Mouse (Mus musculus): ENCODE measurements around the gene Lhfpl2. TPM values are rescaled to one million over a fixed set of nuclear protein-coding genes. Genes with fewer than 3 reads are reported as not detected.

Lhfpl2 gene
- polyA plus RNA-seq, 1 experiment from 2014 or later = 18.2 TPM

DNA sequence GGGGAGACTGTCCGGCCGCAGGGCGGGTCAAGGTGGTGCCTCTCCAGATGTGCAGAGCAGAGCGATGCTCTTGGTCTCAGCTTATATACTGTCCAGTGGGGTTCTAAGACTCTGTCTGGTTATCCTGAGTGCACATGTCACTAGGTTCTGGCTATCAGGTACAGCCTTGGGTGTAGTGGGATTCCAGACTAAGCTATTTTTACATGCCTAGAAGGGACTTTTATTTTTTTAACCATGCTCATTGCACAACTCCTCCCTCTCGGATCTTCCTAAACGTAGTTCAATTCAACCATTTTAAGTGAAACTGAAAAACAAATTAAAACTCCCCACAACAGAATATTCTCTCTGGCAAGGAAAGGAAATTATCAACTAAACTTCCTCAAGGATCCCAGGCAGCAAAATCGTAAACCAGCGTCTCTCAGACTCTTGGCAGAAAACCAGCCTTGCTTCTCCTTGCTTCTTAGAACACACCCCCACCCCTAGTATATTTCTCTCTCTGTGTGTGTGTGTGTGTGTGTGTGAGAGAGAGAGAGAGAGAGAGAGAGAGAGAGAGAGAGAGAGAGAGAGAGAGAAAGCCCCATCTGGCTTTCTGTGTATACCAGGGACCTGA is 47.4 kb downstream of the Lhfpl2 start:
- ATAC-seq (ENCODE audit: low FRiP score) = no peak
- WGBS = 81% methylated on average over 8 of the region's 8 CpGs
- Histone ChIP-seq H3K4me2 (no peak overlapping the region), H3K4me1 (no peaks in the 10 kb centered on the region), H3K36me3 (no peaks in the 10 kb centered on the region), H3K27me3 (replicated peaks) (no peaks in the 10 kb centered on the region), H3K9me3 (replicated peaks) (no peaks in the 10 kb centered on the region), H3K9ac (replicated peaks) (no peak overlapping the region), H3K27ac (replicated peaks) (no peak overlapping the region), H3K4me3 (replicated peaks) (no peak overlapping the region)

DNA sequence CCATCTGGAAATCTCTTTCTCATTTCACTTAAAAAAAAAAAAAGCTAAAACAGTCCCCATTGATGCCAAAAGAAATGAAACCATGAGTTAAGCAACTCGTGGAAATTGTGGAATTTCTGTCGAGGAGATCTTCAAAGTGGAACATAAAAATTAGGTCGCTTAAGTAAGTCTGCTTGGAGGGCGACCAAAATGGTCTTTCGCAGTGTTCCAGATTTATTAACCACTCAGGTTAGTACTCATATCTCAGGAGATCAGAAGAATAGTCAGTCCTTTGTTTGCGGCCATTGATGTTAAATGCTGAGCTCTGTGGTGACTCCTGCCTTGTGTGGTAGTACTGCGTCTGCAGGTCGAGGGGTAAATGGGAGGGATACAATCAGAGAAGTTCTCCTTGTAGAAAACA is 48.8 kb downstream of the Lhfpl2 start:
- H3K27ac ChIP-seq (replicated peaks) = no peak overlapping the region
- WGBS = 89% methylated on average over 8 of the region's 8 CpGs

DNA sequence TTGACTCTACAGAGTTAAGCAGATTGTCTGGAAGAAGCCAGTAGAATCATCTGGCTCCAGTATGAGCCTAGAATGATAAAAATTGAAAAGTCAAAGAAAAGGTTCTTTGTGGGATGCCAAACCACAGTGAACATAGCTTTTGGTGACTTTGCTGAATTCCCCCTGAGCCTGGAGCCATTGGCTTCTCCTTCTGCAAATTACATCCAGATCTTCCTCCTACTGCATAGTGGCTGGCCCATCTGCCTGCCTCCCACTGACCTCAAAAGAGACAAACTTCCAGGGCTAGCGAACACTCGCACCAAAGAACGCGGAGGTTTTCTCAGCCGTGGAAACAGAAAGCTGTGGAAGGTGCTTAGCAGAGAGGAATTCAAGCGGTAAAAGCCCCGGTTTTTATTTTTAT is 49.4 kb downstream of the Lhfpl2 start:
- Histone ChIP-seq H3K9ac (replicated peaks) (no peak overlapping the region), H3K27me3 (replicated peaks) (no peaks in the 10 kb centered on the region), H3K36me3 (no peaks in the 10 kb centered on the region), H3K9me3 (replicated peaks) (no peaks in the 10 kb centered on the region), H3K27ac (replicated peaks) (no peak overlapping the region), H3K4me2 (no peak overlapping the region), H3K4me1 (no peaks in the 10 kb centered on the region), H3K4me3 (replicated peaks) (no peak overlapping the region)
- 91% methylated on average over 7 of the region's 7 CpGs for WGBS
- no peak for ATAC-seq (ENCODE audit: low FRiP score)

More for the DNA sequence above, 48.8 kb downstream of the Lhfpl2 start:
- no peaks in the 10 kb centered on the region for H3K36me3 ChIP-seq
- no peaks in the 10 kb centered on the region for H3K27me3 ChIP-seq (replicated peaks)
- no peak for ATAC-seq (ENCODE audit: low FRiP score)
- H3K4me1 ChIP-seq = no peaks in the 10 kb centered on the region
- H3K9me3 ChIP-seq (replicated peaks) = no peaks in the 10 kb centered on the region
- H3K4me3 ChIP-seq (replicated peaks) = no peak overlapping the region
- H3K9ac ChIP-seq (replicated peaks) = no peak overlapping the region
- no peak overlapping the region for H3K4me2 ChIP-seq

DNA sequence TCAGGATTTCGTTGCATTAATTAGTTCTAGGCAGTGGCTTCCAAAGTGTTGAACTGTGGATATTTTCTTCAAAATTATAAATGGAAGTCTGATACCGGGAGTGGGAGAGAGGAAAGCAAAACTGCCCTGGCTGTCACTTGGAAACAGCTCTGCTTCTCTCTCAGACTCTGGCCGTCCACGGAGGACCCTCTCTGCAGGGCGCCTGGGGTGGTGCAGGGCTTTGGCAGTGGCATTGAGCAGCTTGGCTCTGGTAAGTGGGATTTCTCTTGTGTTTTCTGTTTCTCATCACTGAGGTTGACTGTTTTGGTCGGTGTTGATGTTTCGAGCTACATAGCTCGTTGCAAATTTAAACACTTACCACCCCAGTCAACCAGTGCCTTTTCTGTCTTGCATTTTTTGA is 53.0 kb downstream of the Lhfpl2 start:
- H3K27ac ChIP-seq (replicated peaks) = no peak overlapping the region
- WGBS = 87% methylated on average over 8 of the region's 8 CpGs
- H3K4me3 ChIP-seq (replicated peaks) = no peak overlapping the region
- no peaks in the 10 kb centered on the region for H3K4me1 ChIP-seq
- no peaks in the 10 kb centered on the region for H3K27me3 ChIP-seq (replicated peaks)
- no peaks in the 10 kb centered on the region for H3K36me3 ChIP-seq
- no peak overlapping the region for H3K9ac ChIP-seq (replicated peaks)
- ATAC-seq (ENCODE audit: low FRiP score) = no peak
- no peaks in the 10 kb centered on the region for H3K9me3 ChIP-seq (replicated peaks)
- H3K4me2 ChIP-seq = no peak overlapping the region

DNA sequence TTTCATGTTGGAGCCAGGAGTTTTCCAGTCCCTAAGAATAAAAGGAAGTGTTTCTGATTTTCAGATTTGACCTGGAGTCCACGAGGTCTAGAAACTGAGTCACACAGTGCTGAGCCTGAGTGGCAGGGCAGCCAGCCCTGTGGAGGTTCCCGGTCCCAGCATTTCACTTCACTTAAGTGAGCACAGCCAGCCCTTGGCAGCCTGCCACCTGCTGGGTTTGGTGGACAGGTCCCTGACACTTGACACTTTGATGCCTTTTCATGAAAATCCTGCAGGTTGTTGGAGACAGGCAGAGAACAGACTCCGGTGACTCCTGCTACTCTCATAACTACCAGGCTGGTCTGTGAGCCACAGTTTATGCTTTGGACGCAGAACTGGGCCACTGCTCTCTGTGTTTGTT is 57.9 kb downstream of the Lhfpl2 start:
- ATAC-seq (ENCODE audit: low FRiP score) = no peak
- Histone ChIP-seq H3K9me3 (replicated peaks) (no peaks in the 10 kb centered on the region), H3K27ac (replicated peaks) (no peak overlapping the region), H3K4me2 (no peak overlapping the region), H3K4me1 (peaks cover 2% of the 10 kb centered on the region; the same call in 1 of the 2 replicates), H3K36me3 (no peaks in the 10 kb centered on the region), H3K9ac (replicated peaks) (no peak overlapping the region), H3K4me3 (replicated peaks) (no peak overlapping the region), H3K27me3 (replicated peaks) (no peaks in the 10 kb centered on the region)
- 48% methylated on average over 4 of the region's 4 CpGs for WGBS

DNA sequence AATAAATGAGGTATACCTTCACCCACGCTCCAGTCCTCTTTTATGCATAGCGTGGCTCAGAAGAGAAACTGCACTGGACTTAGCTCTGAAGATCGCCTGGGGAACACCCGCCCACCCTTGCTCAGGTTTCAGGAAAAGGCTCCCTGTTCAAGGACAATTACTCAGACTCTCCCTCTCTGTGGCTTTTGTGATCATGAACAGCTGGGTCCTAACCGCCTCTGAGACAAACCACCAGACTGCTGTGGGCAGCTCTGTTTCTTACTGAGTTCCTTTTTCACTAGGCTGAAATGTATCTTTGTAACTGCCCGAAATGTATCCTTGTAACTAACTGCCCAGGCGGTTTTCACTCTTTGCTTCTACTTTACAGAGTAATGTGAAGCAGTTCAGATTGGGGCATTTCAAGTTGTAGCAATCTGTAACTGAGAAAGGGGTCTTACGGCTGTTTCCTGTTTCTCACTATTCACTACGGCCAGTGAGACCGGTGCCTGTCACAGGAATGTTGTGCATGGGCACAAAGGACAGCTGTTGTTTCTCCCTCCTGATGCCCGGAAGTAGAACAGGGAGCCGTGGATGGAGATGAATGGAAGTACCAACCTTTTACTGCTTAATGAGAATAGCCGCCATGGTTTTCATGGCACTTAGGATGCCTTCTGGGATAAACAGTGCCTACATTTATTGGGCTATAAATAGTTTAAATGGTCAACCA is 59.3 kb downstream of the Lhfpl2 start:
- Histone ChIP-seq H3K4me3 (replicated peaks) (no peak overlapping the region), H3K4me1 (peaks cover 2% of the 10 kb centered on the region; the same call in 1 of the 2 replicates), H3K4me2 (peak overlapping the region; percentile 4; the same call in 1 of the 2 replicates), H3K27me3 (replicated peaks) (no peaks in the 10 kb centered on the region), H3K27ac (replicated peaks) (no peak overlapping the region; the same call in 1 of the 2 replicates), H3K36me3 (no peaks in the 10 kb centered on the region), H3K9me3 (replicated peaks) (no peaks in the 10 kb centered on the region; the same call in 1 of the 2 replicates), H3K9ac (replicated peaks) (no peak overlapping the region)
- WGBS = 18% methylated on average over 13 of the region's 13 CpGs
- no peak for ATAC-seq (ENCODE audit: low FRiP score)

DNA sequence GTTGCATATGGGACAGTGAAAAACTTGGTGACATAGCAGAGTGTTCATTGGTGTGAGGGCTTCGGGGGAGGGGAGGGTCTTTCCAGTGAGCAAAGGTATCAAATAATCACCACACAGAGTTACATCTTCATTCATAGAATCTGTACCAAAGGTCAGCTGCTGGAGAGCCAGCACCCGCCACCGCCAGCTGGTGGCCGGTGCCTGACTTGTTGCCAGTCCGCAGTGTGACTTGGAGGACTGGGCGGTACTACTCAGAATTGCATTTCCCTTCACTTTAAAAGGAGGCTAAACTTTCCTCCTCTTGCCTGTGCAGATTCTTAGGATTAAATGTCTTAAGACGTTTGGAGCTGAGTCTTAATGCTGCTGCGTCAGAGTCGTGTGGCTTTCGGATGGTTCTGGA is 59.9 kb downstream of the Lhfpl2 start:
- Histone ChIP-seq H3K36me3 (no peaks in the 10 kb centered on the region), H3K9me3 (replicated peaks) (no peaks in the 10 kb centered on the region; the same call in 1 of the 2 replicates), H3K27me3 (replicated peaks) (no peaks in the 10 kb centered on the region), H3K27ac (replicated peaks) (no peak overlapping the region), H3K4me3 (replicated peaks) (no peak overlapping the region), H3K4me2 (no peak overlapping the region), H3K4me1 (peaks cover 2% of the 10 kb centered on the region; the same call in 1 of the 2 replicates), H3K9ac (replicated peaks) (no peak overlapping the region)
- WGBS = 80% methylated on average over 10 of the region's 10 CpGs
- no peak for ATAC-seq (ENCODE audit: low FRiP score)

DNA sequence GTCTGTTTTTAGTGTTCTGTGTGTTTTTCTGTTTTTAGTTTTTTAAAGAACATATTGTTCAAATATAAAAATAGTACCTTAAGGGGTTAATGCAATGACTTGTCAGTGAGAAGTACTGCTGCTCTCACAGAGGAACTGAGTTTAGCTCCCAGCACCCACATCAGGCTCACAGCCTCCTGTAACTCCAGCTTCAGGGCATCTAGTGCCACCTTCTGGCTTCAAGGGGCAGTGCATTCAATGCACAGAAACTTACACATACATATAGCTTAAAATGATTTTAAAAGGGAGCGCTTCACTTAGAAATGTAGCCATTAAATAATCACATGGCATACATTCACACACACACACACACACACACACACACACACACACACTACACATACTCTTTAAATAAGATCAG is 60.5 kb downstream of the Lhfpl2 start:
- ATAC-seq (ENCODE audit: low FRiP score) = no peak
- WGBS = 100% methylated on average over 1 of the region's 1 CpGs
- H3K27me3 ChIP-seq (replicated peaks) = no peaks in the 10 kb centered on the region
- no peak overlapping the region for H3K9ac ChIP-seq (replicated peaks)
- H3K4me3 ChIP-seq (replicated peaks) = no peak overlapping the region
- no peaks in the 10 kb centered on the region for H3K36me3 ChIP-seq
- H3K27ac ChIP-seq (replicated peaks) = no peak overlapping the region
- H3K4me1 ChIP-seq = peaks cover 2% of the 10 kb centered on the region; the same call in 1 of the 2 replicates
- no peaks in the 10 kb centered on the region; the same call in 1 of the 2 replicates for H3K9me3 ChIP-seq (replicated peaks)
- no peak overlapping the region for H3K4me2 ChIP-seq

DNA sequence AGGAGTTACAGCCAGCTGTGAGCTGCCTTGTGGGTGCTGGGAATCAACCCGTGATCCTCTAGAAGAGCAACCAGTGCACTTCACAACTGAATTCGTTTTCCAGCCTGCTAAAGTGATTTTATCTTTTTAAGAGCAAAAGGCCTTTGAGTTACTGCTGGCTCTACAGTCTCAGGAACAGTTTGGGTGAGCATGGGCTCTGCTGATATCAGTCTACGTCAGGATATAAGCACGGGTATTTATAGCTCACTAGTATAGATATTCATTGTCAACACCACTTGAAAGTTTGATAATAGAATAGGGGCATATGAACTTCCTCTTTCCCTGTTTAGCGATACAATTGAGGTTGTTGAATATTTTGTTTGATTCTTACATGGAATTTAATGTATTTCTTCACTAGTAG is 61.7 kb downstream of the Lhfpl2 start:
- Histone ChIP-seq H3K27ac (replicated peaks) (no peak overlapping the region), H3K4me3 (replicated peaks) (no peak overlapping the region), H3K27me3 (replicated peaks) (no peaks in the 10 kb centered on the region), H3K9me3 (replicated peaks) (no peaks in the 10 kb centered on the region; the same call in 1 of the 2 replicates), H3K4me1 (peaks cover 2% of the 10 kb centered on the region; the same call in 1 of the 2 replicates), H3K9ac (replicated peaks) (no peak overlapping the region), H3K4me2 (no peak overlapping the region), H3K36me3 (no peaks in the 10 kb centered on the region)
- no peak for ATAC-seq (ENCODE audit: low FRiP score)
- WGBS = 89% methylated on average over 5 of the region's 5 CpGs

DNA sequence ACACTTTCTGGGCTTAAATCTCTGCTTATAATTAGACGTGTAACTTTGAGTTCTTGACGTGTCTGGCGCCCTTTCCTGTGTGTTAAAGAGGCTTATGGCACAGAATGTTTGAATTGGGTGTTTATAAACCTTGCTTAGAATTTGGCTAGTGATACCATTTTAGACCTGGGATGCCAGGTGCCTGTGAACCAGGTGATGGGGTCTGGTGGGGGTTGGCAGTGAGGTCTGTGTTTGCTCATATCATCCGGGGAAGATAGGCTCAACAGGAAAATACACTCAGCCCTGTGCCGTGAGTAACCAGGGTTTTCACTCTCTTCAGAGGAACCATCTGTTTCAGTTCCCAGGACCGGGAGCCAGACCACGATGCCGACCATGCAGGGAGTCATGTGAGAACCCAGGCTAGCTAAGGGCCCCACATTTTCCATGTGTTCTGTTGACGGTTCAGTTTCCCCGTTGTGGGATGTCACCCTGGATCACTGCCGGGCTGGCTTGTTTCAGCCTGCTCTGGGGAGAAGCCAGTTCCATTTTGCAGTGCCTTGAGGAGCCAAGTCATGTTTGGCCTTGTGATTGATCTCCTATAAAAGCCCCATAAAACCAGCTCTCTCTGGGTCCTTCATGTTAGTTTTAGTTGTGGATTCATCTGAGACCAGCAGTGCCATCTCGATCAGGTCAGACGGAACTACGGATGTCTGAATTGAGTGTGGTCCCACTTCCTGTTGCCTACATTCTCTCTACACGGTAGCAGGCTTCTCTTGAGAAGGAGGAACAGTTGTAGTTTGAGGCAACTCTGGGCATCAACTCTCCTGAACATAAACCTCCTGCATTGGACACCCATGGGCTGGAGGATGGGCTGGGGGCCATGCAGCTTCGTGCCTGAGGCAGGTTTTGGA is 65.4 kb downstream of the Lhfpl2 start:
- no peaks in the 10 kb centered on the region for H3K4me1 ChIP-seq
- ATAC-seq (ENCODE audit: low FRiP score) = no peak
- WGBS = 90% methylated on average over 16 of the region's 16 CpGs
- H3K27ac ChIP-seq (replicated peaks) = no peak overlapping the region
- H3K27me3 ChIP-seq (replicated peaks) = no peaks in the 10 kb centered on the region
- no peaks in the 10 kb centered on the region for H3K36me3 ChIP-seq
- no peak overlapping the region for H3K4me3 ChIP-seq (replicated peaks)
- no peak overlapping the region for H3K9ac ChIP-seq (replicated peaks)
- no peaks in the 10 kb centered on the region; the same call in 1 of the 2 replicates for H3K9me3 ChIP-seq (replicated peaks)
- H3K4me2 ChIP-seq = no peak overlapping the region

DNA sequence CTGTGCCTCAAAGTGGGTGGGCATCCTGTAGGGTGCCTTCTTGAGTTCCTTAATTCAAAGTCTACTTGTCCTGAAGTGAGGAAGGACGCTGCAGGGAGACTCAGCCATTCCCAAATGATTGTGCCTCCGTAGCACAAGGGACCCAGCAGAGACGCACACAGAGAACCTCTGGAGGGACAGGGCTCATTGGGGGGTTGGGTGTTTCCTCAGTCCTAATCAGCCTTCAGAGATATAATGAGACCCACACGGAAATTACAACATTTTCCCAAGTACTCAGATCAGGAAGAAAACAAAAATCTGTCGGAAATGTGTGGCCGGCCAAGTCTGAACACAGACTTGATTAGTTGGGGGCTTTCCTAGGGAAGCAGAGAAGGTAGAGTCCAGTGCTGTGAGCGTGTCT is 72.8 kb downstream of the Lhfpl2 start:
- Histone ChIP-seq H3K4me1 (peaks cover 9% of the 10 kb centered on the region; the same call in 1 of the 2 replicates), H3K9me3 (replicated peaks) (no peaks in the 10 kb centered on the region), H3K27me3 (replicated peaks) (no peaks in the 10 kb centered on the region), H3K9ac (replicated peaks) (no peak overlapping the region), H3K4me2 (no peak overlapping the region), H3K27ac (replicated peaks) (no peak overlapping the region), H3K4me3 (replicated peaks) (no peak overlapping the region), H3K36me3 (no peaks in the 10 kb centered on the region)
- WGBS = 68% methylated on average over 7 of the region's 7 CpGs
- ATAC-seq (ENCODE audit: low FRiP score) = no peak

Data from neural tube, embryonic 15.5 days (tissue).